Mouse (Mus musculus): Measurements from ENCODE around the gene Ubac2.

- no peak for TF ChIP-seq GATA1 (IDR thresholded peaks at IDR 0.05; ENCODE audit: borderline replicate concordance, low read length)
- TF ChIP-seq FLI1 (IDR thresholded peaks at IDR 0.05; ENCODE audit: low read length): no peak
Observed at GRCm38 (mm10) chr14:121991921-121992320, 113.5 kb downstream of the Ubac2 start.

Measured in megakaryocyte, embryonic 14.5 days (primary cell).